Mouse (Mus musculus) limb, embryonic 14.5 days (tissue): ENCODE measurements at regions not wholly inside any gene's neighbourhood (a gene's known extent, or its start where the extent isn't known, plus 50 kb on each side); places are given as distances from the start of the nearest gene placed in this dataset.

Experiments
- ATAC-seq: fragments of 200-750 bp; cut with Nextera tagmentation; 2 replicates; pipeline ENCODE4 v1.8.0; 2017; ENCODE audit warnings: low read depth, moderate number of reproducible peaks, moderate TSS enrichment; ENCODE audit not compliant: low FRiP score
- DNase-seq: peaks from one replicate; pipeline ENCODE4 v3.0.0-alpha.2; 2015; ENCODE audit warnings: low spot score
- H3K27ac ChIP-seq: fragments of 300-500 bp; sonication (generic); replicated peaks from 2 replicates; pipeline ENCODE4 v1.5.1; 2014; ENCODE audit warnings: low read depth, mild to moderate bottlenecking, low read length, moderate library complexity, mixed read lengths
- H3K27me3 ChIP-seq: fragments of 300-500 bp; sonication (generic); 2 replicates; pipeline ENCODE4 v1.6.1; 2014; ENCODE audit warnings: low read length, mixed read lengths; ENCODE audit not compliant: control insufficient read depth, insufficient read depth
- H3K36me3 ChIP-seq: fragments of 300-500 bp; sonication (generic); 2 replicates; pipeline ENCODE4 v1.6.1; 2014; ENCODE audit warnings: mild to moderate bottlenecking, low read length, moderate library complexity, mixed read lengths; ENCODE audit not compliant: control insufficient read depth, insufficient read depth
- H3K4me1 ChIP-seq: fragments of 300-500 bp; sonication (generic); 2 replicates; pipeline ENCODE4 v1.6.1; 2014; ENCODE audit warnings: antibody characterized with exemption, low read length, mixed read lengths; ENCODE audit not compliant: control insufficient read depth, insufficient read depth
- H3K4me2 ChIP-seq: fragments of 300-500 bp; sonication (generic); replicated peaks from 2 replicates; pipeline ENCODE4 v1.6.1; 2014; ENCODE audit warnings: low read depth, mild to moderate bottlenecking, low read length, moderate library complexity; ENCODE audit not compliant: severe bottlenecking
- H3K4me3 ChIP-seq: fragments of 300-500 bp; sonication (generic); replicated peaks from 2 replicates; pipeline ENCODE4 v1.5.1; 2014; ENCODE audit warnings: low read length
- H3K9ac ChIP-seq: fragments of 300-500 bp; sonication (generic); 2 replicates; pipeline ENCODE4 v1.6.1; 2014; ENCODE audit warnings: mild to moderate bottlenecking, low read depth, low read length, moderate library complexity; ENCODE audit not compliant: severe bottlenecking
- H3K9me3 ChIP-seq: fragments of 300-500 bp; sonication (generic); 2 replicates; pipeline ENCODE4 v1.6.1; 2016; ENCODE audit warnings: low read length; ENCODE audit not compliant: control insufficient read depth
- POLR2A ChIP-seq: fragments of 200-500 bp; IDR thresholded peaks from 2 replicates; pipeline ENCODE4 v1.8.0; 2012; ENCODE audit warnings: inconsistent platforms, mild to moderate bottlenecking, moderate library complexity, borderline replicate concordance; ENCODE audit not compliant: insufficient read depth, insufficient read length; ENCODE audit errors: extremely low read depth
- WGBS: fragments of 180-500 bp; shearing (Covaris S2); extraction: QIAGEN DNeasy Blood & Tissue Kit; methylation state at CpG from one replicate; pipeline ENCODE4 v1.1.7; 2014; 5-methylcytosine and 5-hydroxymethylcytosine counted together

DNA sequence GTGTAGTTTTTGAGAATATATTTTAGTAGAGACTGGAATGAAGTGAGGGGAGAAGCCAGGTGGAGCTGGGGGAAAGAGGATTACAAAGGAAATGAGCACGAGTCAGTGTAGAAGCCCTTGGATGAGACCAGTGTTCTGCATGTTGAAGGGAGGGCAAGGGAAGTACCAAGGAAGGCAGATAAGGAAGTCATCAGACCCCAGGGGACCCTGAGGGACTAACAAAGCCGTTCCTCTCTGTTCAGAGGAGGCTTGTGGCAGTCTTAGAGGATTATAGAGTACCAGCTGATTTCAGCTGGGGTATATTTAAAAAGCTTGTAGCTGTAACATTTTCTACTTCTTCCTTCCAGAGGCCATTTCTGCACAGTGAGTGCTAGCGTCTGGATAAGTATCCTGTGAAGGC, 56.7 kb upstream of the Igsf9b start:
- H3K9ac ChIP-seq = no peak overlapping the region
- TF ChIP-seq POLR2A = no peak
- H3K36me3 ChIP-seq = no peaks in the 10 kb centered on the region
- no peaks in the 10 kb centered on the region for H3K9me3 ChIP-seq
- H3K4me1 ChIP-seq = no peaks in the 10 kb centered on the region
- H3K4me2 ChIP-seq = no peak overlapping the region
- DNase-seq (no peak), ATAC-seq (no peak)
- no peaks in the 10 kb centered on the region for H3K27me3 ChIP-seq
- no peak overlapping the region for H3K27ac ChIP-seq
- WGBS = 16% methylated on average over 3 of the region's 3 CpGs
- H3K4me3 ChIP-seq = no peak overlapping the region

- 75% methylated on average over 3 of the region's 3 CpGs for WGBS
- no peak for TF ChIP-seq POLR2A
Measured at GRCm38 (mm10) chr9:27240926-27241325, 58.1 kb upstream of the Igsf9b start.

DNA sequence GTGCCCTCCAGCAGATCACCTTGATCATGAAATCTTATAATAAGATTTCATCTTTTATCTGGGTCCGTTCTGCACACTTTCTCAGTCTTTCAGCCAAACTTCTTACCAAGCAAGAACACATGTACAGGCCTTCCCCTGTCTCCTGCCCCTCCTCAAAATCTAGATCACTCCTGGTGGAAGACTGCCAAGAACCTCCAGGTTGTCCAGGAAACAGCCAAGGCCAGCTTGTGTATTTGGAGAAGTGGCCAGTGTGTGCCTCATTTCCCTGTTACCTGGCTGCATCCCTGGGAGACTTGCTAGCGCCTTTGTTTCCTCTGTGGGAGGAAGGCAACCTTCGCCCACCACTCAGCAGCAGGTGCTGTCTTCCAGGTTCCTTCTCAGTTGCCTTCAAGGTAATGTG, 58.5 kb upstream of the Igsf9b start:
- Histone ChIP-seq H3K27ac (no peak overlapping the region), H3K36me3 (no peaks in the 10 kb centered on the region), H3K4me1 (no peaks in the 10 kb centered on the region), H3K27me3 (no peaks in the 10 kb centered on the region), H3K4me3 (no peak overlapping the region), H3K9me3 (no peaks in the 10 kb centered on the region), H3K4me2 (no peak overlapping the region), H3K9ac (no peak overlapping the region)
- WGBS = 97% methylated on average over 3 of the region's 3 CpGs
- TF ChIP-seq POLR2A = no peak
- no peak for ATAC-seq
- DNase-seq = no peak

More at GRCm38 (mm10) chr9:27240926-27241325, 58.1 kb upstream of the Igsf9b start:
- H3K9me3 ChIP-seq = no peaks in the 10 kb centered on the region
- H3K4me3 ChIP-seq = no peak overlapping the region
- no peak for DNase-seq
- H3K27me3 ChIP-seq = no peaks in the 10 kb centered on the region
- ATAC-seq = no peak
- H3K4me2 ChIP-seq = no peak overlapping the region
- H3K27ac ChIP-seq = no peak overlapping the region
- no peaks in the 10 kb centered on the region for H3K4me1 ChIP-seq
- H3K36me3 ChIP-seq = no peaks in the 10 kb centered on the region
- no peak overlapping the region for H3K9ac ChIP-seq

GRCm38 (mm10) chr9:27232692-27233091, 66.3 kb upstream of the Igsf9b start:
- H3K4me1 ChIP-seq = no peaks in the 10 kb centered on the region
- no peaks in the 10 kb centered on the region for H3K27me3 ChIP-seq
- no peak overlapping the region for H3K9ac ChIP-seq
- no peak for DNase-seq
- H3K36me3 ChIP-seq = no peaks in the 10 kb centered on the region
- no peak overlapping the region for H3K4me3 ChIP-seq
- H3K27ac ChIP-seq = no peak overlapping the region
- no peak overlapping the region for H3K4me2 ChIP-seq
- TF ChIP-seq POLR2A = no peak
- H3K9me3 ChIP-seq = no peaks in the 10 kb centered on the region
- no peak for ATAC-seq
- 60% methylated on average over 4 of the region's 4 CpGs for WGBS

- no peak for DNase-seq
- H3K4me1 ChIP-seq = no peaks in the 10 kb centered on the region
Measured at GRCm38 (mm10) chr9:27227458-27227857, 71.5 kb upstream of the Igsf9b start.

GRCm38 (mm10) chr9:27221183-27221582, 66.0 kb upstream of the Jam3 start:
- WGBS = 79% methylated on average over 7 of the region's 7 CpGs
- H3K9ac ChIP-seq = no peak overlapping the region
- no peaks in the 10 kb centered on the region for H3K4me1 ChIP-seq
- H3K9me3 ChIP-seq = no peaks in the 10 kb centered on the region
- H3K27me3 ChIP-seq = no peaks in the 10 kb centered on the region
- H3K4me3 ChIP-seq = no peak overlapping the region
- H3K27ac ChIP-seq = no peak overlapping the region
- no peak for TF ChIP-seq POLR2A
- ATAC-seq (no peak), DNase-seq (no peak)
- H3K4me2 ChIP-seq = no peak overlapping the region
- no peaks in the 10 kb centered on the region for H3K36me3 ChIP-seq

More at GRCm38 (mm10) chr9:27227458-27227857, 71.5 kb upstream of the Igsf9b start:
- Histone ChIP-seq H3K27ac (no peak overlapping the region), H3K27me3 (no peaks in the 10 kb centered on the region), H3K36me3 (no peaks in the 10 kb centered on the region), H3K9me3 (no peaks in the 10 kb centered on the region), H3K4me2 (no peak overlapping the region), H3K9ac (no peak overlapping the region), H3K4me3 (no peak overlapping the region)
- TF ChIP-seq POLR2A = no peak
- ATAC-seq = no peak
- WGBS = 85% methylated on average over 7 of the region's 7 CpGs
